Mouse (Mus musculus) left cerebral cortex, postnatal 25 days (tissue): ENCODE measurements around the gene Coro2b. TPM values are rescaled to one million over a fixed set of nuclear protein-coding genes. Genes with fewer than 3 reads are reported as not detected.
A peak's percentile ranks its signal among the peaks of the same experiment; 100 is the strongest.

Experiments used
- DNase-seq, 2 experiments: peaks; one replicate each; pipeline ENCODE4 v3.0.0; 2022; ENCODE audit warnings: low spot score in 2 of 2, mixed read lengths in 1 of 2
- intact Hi-C: fragments of 180-260 bp; cut with DNase I; formaldehyde crosslinking; loops from one replicate; pipeline ENCODE4 v1.15.1; 2025
- total RNA-seq, 2 experiments: library from RNA; stranded (reverse); gene quantifications; 2 replicates each; pipeline ENCODE4 v1.2.3; 2021

The Coro2b gene
- total RNA-seq, 2 experiments from 2014 or later, result 183 to 184 TPM

- no peak for DNase-seq
- intact Hi-C loops, result no loop called here
Measured at GRCm38 (mm10) chr9:62377897-62378296, 158.9 kb downstream of the Coro2b start.

GRCm38 (mm10) chr9:62374276-62374675, 162.6 kb downstream of the Coro2b start:
- no peak for DNase-seq
- intact Hi-C loops, result no loop called here

GRCm38 (mm10) chr9:62373222-62374123, 163.4 kb downstream of the Coro2b start:
- DNase-seq, result peak; percentile 31 to 54
- intact Hi-C loops, result loop anchor here (1.0 kb wide), 1 partner anchor 78 kb away; no protein-coding TSS in a partner anchor

- DNase-seq, result no peak
- intact Hi-C loops, result loop anchor here (1.0 kb wide), 1 partner anchor 77 kb away; no protein-coding TSS in a partner anchor
Measured at GRCm38 (mm10) chr9:62372556-62373221, 164.2 kb downstream of the Coro2b start.

- DNase-seq, result no peak
- intact Hi-C loops, result no loop called here
Measured at GRCm38 (mm10) chr9:62371745-62372555, 164.9 kb downstream of the Coro2b start.

GRCm38 (mm10) chr9:62370648-62371280, 166.1 kb downstream of the Coro2b start:
- intact Hi-C loops, result no loop called here

GRCm38 (mm10) chr9:62370186-62370585, 166.7 kb downstream of the Coro2b start:
- no peak for DNase-seq

More at GRCm38 (mm10) chr9:62370648-62371280, 166.1 kb downstream of the Coro2b start:
- DNase-seq, result no peak

More at GRCm38 (mm10) chr9:62370186-62370585, 166.7 kb downstream of the Coro2b start:
- intact Hi-C loops, result no loop called here

Other genes with a start within 250 kb of the Coro2b start
- gene Anp32a, start 195.8 kb downstream of the Coro2b start, total RNA-seq, result 100 to 1,000 TPM; 270 to 271 TPM
- 1 to 10 TPM; 2.1 to 3.3 TPM for gene Itga11, start 140.8 kb upstream of the Coro2b start, total RNA-seq